Mouse (Mus musculus) brain, embryonic 18.5 days (tissue): ENCODE results near the gene Apoc2.

ENCODE experiments used
- DNase-seq: peaks from one replicate; pipeline ENCODE4 v3.0.0-alpha.2; 2012; ENCODE audit warnings: low read depth, low spot score

The Apoc2 gene

GRCm38 (mm10) chr7:19677872-19678271 lies at the start of gene Apoc2:
TSS of gene Apoc2 (minus strand) at chr7:19677941.
- DNase-seq: no peak

GRCm38 (mm10) chr7:19726541-19726940 lies 48.8 kb upstream of the Apoc2 start:
- DNase-seq: no peak

- no peak for DNase-seq
These were observed 46.4 kb upstream of the Apoc2 start for GRCm38 (mm10) chr7:19724167-19724566.

DNA sequence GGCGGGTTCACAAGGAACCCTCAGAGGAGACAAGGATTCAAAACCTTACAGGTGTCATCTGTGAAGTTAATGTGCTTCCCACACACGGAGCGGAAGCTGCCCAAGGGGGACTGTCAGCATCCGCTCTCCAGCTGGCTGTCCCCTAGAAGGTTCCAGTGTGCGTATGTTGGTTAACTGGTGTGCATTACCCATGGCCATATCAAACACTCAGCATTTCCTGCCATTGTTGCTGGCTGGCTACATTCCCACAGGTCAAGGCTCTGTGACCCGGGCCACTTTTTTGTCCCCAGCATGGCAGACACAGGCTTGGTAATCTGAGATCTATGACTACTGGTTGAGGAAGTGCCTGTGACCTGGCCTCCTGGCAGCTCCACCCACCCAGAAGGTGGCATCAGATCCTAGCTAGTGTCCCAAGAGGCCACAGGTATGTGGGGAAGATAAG lies 45.0 kb upstream of the Apoc2 start:
- DNase-seq: no peak

DNA sequence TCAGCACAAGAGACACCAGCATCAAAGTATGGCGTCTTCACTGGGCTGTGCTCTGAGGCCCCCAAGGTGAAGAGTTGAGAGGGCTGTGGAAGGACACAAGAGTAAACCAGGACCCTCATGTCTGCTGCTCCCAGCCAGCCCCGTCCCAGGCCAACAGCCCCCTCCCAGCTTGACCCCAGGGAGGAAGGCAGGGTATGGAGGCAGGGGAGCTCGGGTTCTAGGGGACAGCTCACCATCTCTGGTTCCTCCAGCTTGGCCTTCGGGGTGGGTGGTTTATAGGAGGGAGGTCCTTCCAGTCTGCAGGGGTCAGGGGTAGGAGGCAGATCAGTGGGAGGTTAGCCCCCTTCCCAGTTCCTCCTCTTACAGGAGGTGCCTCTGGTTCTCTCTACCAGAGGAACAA lies 41.5 kb upstream of the Apoc2 start:
- no peak for DNase-seq

- no peak for DNase-seq
These were observed 40.7 kb upstream of the Apoc2 start for GRCm38 (mm10) chr7:19718297-19718952.

GRCm38 (mm10) chr7:19717346-19717745 lies 39.6 kb upstream of the Apoc2 start:
- no peak for DNase-seq

GRCm38 (mm10) chr7:19716822-19717221 lies 39.1 kb upstream of the Apoc2 start:
- no peak for DNase-seq

DNA sequence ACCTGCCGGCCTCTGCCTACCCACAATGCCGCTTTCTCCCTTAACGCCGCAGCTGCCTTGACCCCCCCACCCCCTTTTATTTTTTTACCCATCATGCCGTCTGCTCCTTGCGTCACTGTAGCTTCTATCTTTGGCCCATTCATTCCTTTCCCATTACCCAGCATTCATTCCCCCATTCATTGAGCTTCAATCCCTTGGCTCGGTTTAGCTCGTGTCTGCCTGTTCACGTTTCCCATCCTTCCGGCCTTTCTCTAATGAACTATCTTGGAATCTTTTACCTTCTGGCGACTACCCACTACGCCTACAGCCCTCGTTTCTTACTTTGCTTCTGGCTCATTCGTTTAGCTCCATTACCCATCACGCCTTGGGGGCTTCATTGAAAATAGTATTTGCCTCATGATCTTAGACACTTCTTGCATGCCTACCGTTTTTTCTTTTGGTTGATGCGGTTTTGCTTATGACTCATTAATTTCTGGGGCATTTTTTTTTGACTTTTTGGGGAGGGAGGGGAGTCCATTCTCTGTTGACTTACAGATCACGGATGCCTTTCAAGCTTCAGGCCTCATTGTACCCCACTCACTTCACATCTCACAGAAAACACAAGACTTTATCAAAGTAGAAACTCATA lies 38.4 kb upstream of the Apoc2 start:
- DNase-seq: no peak

DNA sequence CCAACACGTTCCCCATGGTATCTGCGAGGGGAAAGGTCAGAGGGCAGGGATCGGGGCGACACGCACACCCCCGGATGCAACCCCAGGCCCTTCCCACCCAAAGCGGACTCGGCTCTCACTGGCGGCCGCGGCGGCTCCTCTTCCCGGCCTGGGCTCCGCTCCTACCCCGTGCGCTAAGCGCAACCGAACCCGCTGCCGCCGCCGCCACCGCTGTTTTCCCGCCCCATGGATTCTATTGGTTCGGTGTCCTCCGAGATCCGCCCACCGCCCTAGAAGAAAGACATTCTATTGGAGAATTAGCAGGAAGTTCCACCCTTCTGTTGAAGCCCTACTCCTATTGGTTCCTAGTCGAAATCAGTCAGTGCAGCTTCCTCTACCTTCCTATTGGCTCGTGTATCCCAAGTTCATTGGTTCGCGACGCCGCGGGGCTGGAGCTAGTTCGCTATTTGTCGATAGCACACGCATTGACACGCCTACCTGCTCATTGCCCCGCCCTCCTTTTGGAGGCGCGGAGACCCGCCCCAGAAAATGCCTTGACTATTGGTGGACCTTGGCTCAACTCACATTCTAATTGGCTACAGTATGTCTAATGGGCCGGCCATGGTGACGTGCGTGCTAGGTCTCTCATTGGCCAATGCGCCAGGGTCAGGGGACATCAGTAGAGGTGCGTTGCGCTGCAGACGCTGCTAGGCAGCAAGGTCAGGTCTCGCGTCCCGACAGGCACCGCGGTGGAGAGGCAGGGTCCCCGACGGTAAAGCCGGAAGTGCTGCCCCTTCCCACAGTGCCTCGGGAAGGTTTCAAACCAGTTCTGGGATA lies 37.7 kb upstream of the Apoc2 start, which contains the start of gene Tomm40:
Gene Tomm40 (minus strand): TSS at position 200 of the 816 bp plus-strand sequence.
- peak; percentile 100 for DNase-seq

- DNase-seq: no peak
These were observed 37.1 kb upstream of the Apoc2 start for GRCm38 (mm10) chr7:19714836-19715235.

DNA sequence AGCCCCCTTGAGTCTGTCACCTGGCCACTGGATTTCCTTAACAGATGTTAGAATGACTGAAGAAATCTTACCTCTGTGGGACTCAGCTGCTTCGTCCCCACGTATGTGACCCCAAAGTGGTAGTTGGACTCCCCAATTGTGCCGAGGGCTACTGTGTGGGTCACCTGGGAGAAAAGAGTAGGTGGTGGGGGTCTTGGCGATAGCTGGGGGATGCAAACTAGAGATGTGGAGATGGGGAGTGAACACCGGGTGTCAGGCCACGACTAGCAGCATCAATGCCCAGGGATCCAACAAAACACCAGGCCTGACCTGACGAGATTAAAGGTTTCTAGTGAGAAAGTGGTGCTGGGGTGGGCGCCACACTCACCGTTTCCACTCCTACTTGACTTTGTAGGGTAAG lies 35.9 kb upstream of the Apoc2 start:
- DNase-seq: no peak

GRCm38 (mm10) chr7:19713196-19713595 lies 35.5 kb upstream of the Apoc2 start:
- DNase-seq: no peak

GRCm38 (mm10) chr7:19712414-19712813 lies 34.7 kb upstream of the Apoc2 start:
- no peak for DNase-seq

DNA sequence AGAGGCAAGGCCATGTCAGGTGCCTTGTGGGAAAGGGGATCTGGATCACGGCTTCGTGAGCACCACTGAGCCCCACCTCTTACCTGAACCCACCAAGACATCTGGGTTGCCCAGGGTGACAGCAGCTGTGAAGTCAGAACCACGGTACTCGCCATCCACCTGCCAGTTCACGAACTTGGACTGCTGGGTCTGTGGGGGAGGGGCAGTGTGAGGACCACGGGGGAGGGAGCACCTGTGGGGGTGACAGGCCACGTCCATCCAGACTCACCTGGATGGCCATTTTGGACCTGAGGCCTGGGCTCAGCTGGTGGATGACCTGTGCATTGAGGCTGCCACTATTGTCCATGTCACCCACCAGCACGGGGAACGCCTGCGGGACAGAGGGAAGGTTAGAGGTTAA lies 32.9 kb upstream of the Apoc2 start:
- DNase-seq: no peak

GRCm38 (mm10) chr7:19705271-19705670 lies 27.5 kb upstream of the Apoc2 start:
- DNase-seq: no peak

DNA sequence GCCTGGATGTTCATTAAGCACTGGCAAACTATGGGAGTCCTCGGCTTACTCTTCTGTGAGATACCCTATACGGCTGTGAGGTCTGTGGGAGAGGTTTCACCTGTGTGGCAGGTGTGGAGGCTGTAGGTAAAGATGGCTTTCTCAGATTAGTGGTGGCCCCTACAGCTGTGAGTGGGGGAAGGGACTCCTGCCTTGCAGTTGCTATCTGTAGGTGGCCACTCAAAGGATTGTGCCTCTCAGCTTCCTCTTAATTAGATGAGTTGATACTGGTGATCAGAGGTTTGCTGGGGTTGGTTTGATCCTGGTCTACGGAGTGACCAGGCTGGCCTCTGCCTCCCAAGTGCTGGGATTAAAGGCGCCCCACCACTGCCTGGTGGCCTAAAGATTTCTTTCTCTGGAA lies 26.7 kb upstream of the Apoc2 start:
- DNase-seq: no peak

GRCm38 (mm10) chr7:19702859-19703555 lies 25.3 kb upstream of the Apoc2 start:
- no peak for DNase-seq

- DNase-seq: no peak
These were observed 23.5 kb upstream of the Apoc2 start for GRCm38 (mm10) chr7:19701069-19701761.

- no peak for DNase-seq
These were observed 22.7 kb upstream of the Apoc2 start for GRCm38 (mm10) chr7:19700299-19701068.

DNA sequence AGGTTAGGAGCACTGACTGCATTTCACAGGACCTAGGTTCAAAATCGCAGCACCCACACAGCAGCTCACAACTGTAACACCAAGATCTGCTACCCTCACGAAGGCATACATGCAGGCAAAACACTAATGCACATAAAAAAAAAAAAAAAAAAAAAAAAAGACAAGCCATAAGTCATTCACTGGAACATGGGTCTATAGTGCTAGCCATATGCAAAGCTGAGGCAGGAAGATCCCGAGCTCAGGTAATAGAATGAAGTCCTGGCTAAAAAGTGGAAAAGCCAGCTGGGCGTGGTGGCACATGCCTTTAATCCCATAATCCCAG lies 22.0 kb upstream of the Apoc2 start:
- no peak for DNase-seq
